Mouse (Mus musculus) neural tube, embryonic 15.5 days (tissue): ENCODE results near the gene Foxp4. TPM values are rescaled to one million over a fixed set of nuclear protein-coding genes. Genes with fewer than 3 reads are reported as not detected.

Source experiments
- ATAC-seq: fragments of 200-750 bp; cut with Nextera tagmentation; 2 replicates; pipeline ENCODE4 v1.8.0; 2017; ENCODE audit warnings: mild to moderate bottlenecking, moderate TSS enrichment, moderate library complexity; ENCODE audit not compliant: low FRiP score
- H3K27ac ChIP-seq: fragments of 300-500 bp; sonication (generic); replicated peaks from 2 replicates; pipeline ENCODE4 v1.5.1; 2015; ENCODE audit warnings: mild to moderate bottlenecking, inconsistent platforms
- H3K27me3 ChIP-seq: fragments of 300-500 bp; sonication (generic); replicated peaks from 2 replicates; pipeline ENCODE4 v1.6.1; 2015; ENCODE audit warnings: inconsistent platforms
- H3K36me3 ChIP-seq: fragments of 300-500 bp; sonication (generic); 2 replicates; pipeline ENCODE4 v1.6.1; 2015; ENCODE audit warnings: inconsistent platforms
- H3K4me1 ChIP-seq: fragments of 300-500 bp; sonication (generic); 2 replicates; pipeline ENCODE4 v1.6.1; 2015; ENCODE audit warnings: inconsistent platforms
- H3K4me2 ChIP-seq: fragments of 300-500 bp; sonication (generic); 2 replicates; pipeline ENCODE4 v1.6.1; 2015; ENCODE audit warnings: inconsistent platforms, mild to moderate bottlenecking, moderate library complexity
- H3K4me3 ChIP-seq: fragments of 300-500 bp; sonication (generic); replicated peaks from 2 replicates; pipeline ENCODE4 v1.5.1; 2015; ENCODE audit warnings: mild to moderate bottlenecking, inconsistent platforms
- H3K9ac ChIP-seq: fragments of 300-500 bp; sonication (generic); replicated peaks from 2 replicates; pipeline ENCODE4 v1.6.1; 2015; ENCODE audit warnings: mild to moderate bottlenecking, inconsistent platforms
- H3K9me3 ChIP-seq: fragments of 300-500 bp; sonication (generic); replicated peaks from 2 replicates; pipeline ENCODE4 v1.6.1; 2016; ENCODE audit warnings: inconsistent platforms
- WGBS: fragments of 180-500 bp; shearing (Covaris S2); methylation state at CpG from one replicate; pipeline ENCODE4 v1.1.7; 2015; ENCODE audit warnings: mixed read lengths; 5-methylcytosine and 5-hydroxymethylcytosine counted together
- polyA plus RNA-seq: library from polyadenylated mRNA; unstranded; fragments of >200 nt; fragmentation: Nextera tagmentation; extraction: Ambion mirVana; gene quantifications from 2 replicates; pipeline ENCODE4 v1.2.1, GENCODE M21; 2015

Gene Foxp4
- polyA plus RNA-seq: 30.3 and 31.9 TPM in 2 replicates

GRCm38 (mm10) chr17:47924383-47925339, at the start of gene Foxp4:
Gene Foxp4, minus strand, starts transcription at chr17:47924645.
- WGBS: under 1% methylated on average over 89 of the region's 91 CpGs
- peaks cover 46% of the 10 kb centered on the region for H3K27me3 ChIP-seq
- H3K4me2 ChIP-seq: peak within 1 kb of the TSS; percentile 99
- peak within 1 kb of the TSS; percentile 85 for H3K27ac ChIP-seq
- H3K9me3 ChIP-seq: no peaks in the 10 kb centered on the region
- H3K9ac ChIP-seq: peak within 1 kb of the TSS; percentile 72
- peaks cover 44% of the 10 kb centered on the region for H3K4me1 ChIP-seq
- peak; percentile 84 for ATAC-seq
- H3K4me3 ChIP-seq: peak within 1 kb of the TSS; percentile 77
- H3K36me3 ChIP-seq: no peaks in the 10 kb centered on the region

GRCm38 (mm10) chr17:47973563-47974472, 49.4 kb upstream of the Foxp4 start:
- Histone ChIP-seq H3K36me3 (no peaks in the 10 kb centered on the region), H3K27ac (no peak overlapping the region), H3K9me3 (no peaks in the 10 kb centered on the region), H3K27me3 (peaks cover 28% of the 10 kb centered on the region), H3K4me1 (peaks cover 35% of the 10 kb centered on the region), H3K9ac (0 out of 2 replicates have a peak overlapping the region, but pooled peaks have one; percentile 12), H3K4me3 (peak overlapping the region; percentile 38), H3K4me2 (peak overlapping the region; percentile 67)
- ATAC-seq: peak; percentile 53
- 3% methylated on average over 61 of the region's 61 CpGs for WGBS

GRCm38 (mm10) chr17:47965885-47966505, 41.5 kb upstream of the Foxp4 start:
- peaks cover 3% of the 10 kb centered on the region; the same call in 1 of the 2 replicates for H3K27me3 ChIP-seq
- no peak overlapping the region for H3K4me3 ChIP-seq
- no peak overlapping the region for H3K4me2 ChIP-seq
- H3K36me3 ChIP-seq: no peaks in the 10 kb centered on the region
- WGBS: 8% methylated on average over 6 of the region's 12 CpGs
- no peak for ATAC-seq
- H3K4me1 ChIP-seq: peaks cover 6% of the 10 kb centered on the region; the same call in 1 of the 2 replicates
- no peak overlapping the region for H3K9ac ChIP-seq
- no peaks in the 10 kb centered on the region for H3K9me3 ChIP-seq
- H3K27ac ChIP-seq: no peak overlapping the region

- WGBS: 53% methylated on average over 10 of the region's 10 CpGs
- Histone ChIP-seq H3K36me3 (no peaks in the 10 kb centered on the region), H3K9me3 (no peaks in the 10 kb centered on the region), H3K9ac (no peak overlapping the region), H3K4me2 (no peak overlapping the region), H3K4me3 (no peak overlapping the region), H3K27ac (no peak overlapping the region), H3K4me1 (peaks cover under 1% of the 10 kb centered on the region; the same call in 1 of the 2 replicates), H3K27me3 (peaks cover 12% of the 10 kb centered on the region)
- ATAC-seq: no peak
Observed at GRCm38 (mm10) chr17:47958046-47958790, 33.8 kb upstream of the Foxp4 start.

GRCm38 (mm10) chr17:47956486-47956885, 32.0 kb upstream of the Foxp4 start:
- Histone ChIP-seq H3K36me3 (no peaks in the 10 kb centered on the region), H3K9me3 (no peaks in the 10 kb centered on the region), H3K9ac (no peak overlapping the region), H3K4me3 (no peak overlapping the region), H3K27me3 (peaks cover 19% of the 10 kb centered on the region), H3K4me2 (no peak overlapping the region), H3K27ac (no peak overlapping the region), H3K4me1 (peaks cover 17% of the 10 kb centered on the region)
- no peak for ATAC-seq
- WGBS: 91% methylated on average over 8 of the region's 8 CpGs

- ATAC-seq: no peak
- no peak overlapping the region for H3K4me2 ChIP-seq
Observed at GRCm38 (mm10) chr17:47955054-47955741, 30.8 kb upstream of the Foxp4 start.

GRCm38 (mm10) chr17:47953231-47953630, 28.8 kb upstream of the Foxp4 start:
- no peak for ATAC-seq
- no peak overlapping the region for H3K27ac ChIP-seq
- no peaks in the 10 kb centered on the region for H3K36me3 ChIP-seq
- H3K4me1 ChIP-seq: peaks cover 23% of the 10 kb centered on the region
- peaks cover 20% of the 10 kb centered on the region for H3K27me3 ChIP-seq
- WGBS: 40% methylated on average over 5 of the region's 5 CpGs
- H3K9me3 ChIP-seq: no peaks in the 10 kb centered on the region
- H3K4me3 ChIP-seq: no peak overlapping the region
- no peak overlapping the region for H3K9ac ChIP-seq
- no peak overlapping the region for H3K4me2 ChIP-seq

More at GRCm38 (mm10) chr17:47955054-47955741, 30.8 kb upstream of the Foxp4 start:
- peaks cover 23% of the 10 kb centered on the region for H3K4me1 ChIP-seq
- no peak overlapping the region for H3K4me3 ChIP-seq
- H3K36me3 ChIP-seq: no peaks in the 10 kb centered on the region
- H3K9me3 ChIP-seq: no peaks in the 10 kb centered on the region
- no peak overlapping the region for H3K27ac ChIP-seq
- H3K27me3 ChIP-seq: peaks cover 23% of the 10 kb centered on the region
- WGBS: 61% methylated on average over 12 of the region's 12 CpGs
- H3K9ac ChIP-seq: no peak overlapping the region

- Histone ChIP-seq H3K27ac (no peak overlapping the region), H3K9me3 (no peaks in the 10 kb centered on the region), H3K4me2 (no peak overlapping the region), H3K4me1 (peaks cover 23% of the 10 kb centered on the region), H3K9ac (no peak overlapping the region), H3K36me3 (no peaks in the 10 kb centered on the region), H3K4me3 (no peak overlapping the region), H3K27me3 (peaks cover 20% of the 10 kb centered on the region)
- no peak for ATAC-seq
- WGBS: 30% methylated on average over 12 of the region's 12 CpGs
Observed at GRCm38 (mm10) chr17:47952368-47953081, 28.1 kb upstream of the Foxp4 start.

GRCm38 (mm10) chr17:47951452-47951851, 27.0 kb upstream of the Foxp4 start:
- Histone ChIP-seq H3K27ac (no peak overlapping the region), H3K4me1 (peaks cover 31% of the 10 kb centered on the region), H3K9me3 (no peaks in the 10 kb centered on the region), H3K4me2 (peak overlapping the region; percentile 28; the same call in 1 of the 2 replicates), H3K27me3 (peaks cover 24% of the 10 kb centered on the region), H3K4me3 (no peak overlapping the region), H3K36me3 (no peaks in the 10 kb centered on the region), H3K9ac (no peak overlapping the region)
- no peak for ATAC-seq
- 19% methylated on average over 13 of the region's 13 CpGs for WGBS

GRCm38 (mm10) chr17:47950831-47951230, 26.4 kb upstream of the Foxp4 start:
- H3K27ac ChIP-seq: no peak overlapping the region
- no peak overlapping the region for H3K9ac ChIP-seq
- H3K4me3 ChIP-seq: no peak overlapping the region
- H3K4me1 ChIP-seq: peaks cover 31% of the 10 kb centered on the region
- 79% methylated on average over 5 of the region's 5 CpGs for WGBS
- no peak for ATAC-seq
- no peaks in the 10 kb centered on the region for H3K36me3 ChIP-seq
- H3K4me2 ChIP-seq: no peak overlapping the region
- no peaks in the 10 kb centered on the region for H3K9me3 ChIP-seq
- H3K27me3 ChIP-seq: peaks cover 24% of the 10 kb centered on the region
